Comparison of ENCODE assay signal across 8 mouse cellular contexts in genomic region chr14:45539659-45540468, GRCm38 (mm10). TPM values are rescaled to one million over a fixed set of nuclear protein-coding genes. Genes with fewer than 3 reads are reported as not detected.
A peak's percentile ranks its signal among the peaks of the same experiment; 100 is the strongest.
DNase-seq lines count a peak whose midpoint lies in the region; ATAC-seq and TF ChIP-seq lines count a peak whose summit lies in the region.

No protein-coding gene starts in this region.

- no peaks in the 10 kb centered on the region for H3K9me3 ChIP-seq in G1E (replicated peaks)
- H3K9me3 ChIP-seq in embryonic facial prominence, embryonic 15.5 days (replicated peaks), result no peaks in the 10 kb centered on the region
- no peaks in the 10 kb centered on the region for H3K9me3 ChIP-seq in heart, embryonic 12.5 days (replicated peaks)
- H3K9me3 ChIP-seq in kidney, embryonic 16.5 days (ENCODE audit: low read length), result no peaks in the 10 kb centered on the region
- no peaks in the 10 kb centered on the region for H3K9me3 ChIP-seq in liver, embryonic 15.5 days (replicated peaks)

- no peak overlapping the region for H3K9ac ChIP-seq in embryonic facial prominence, embryonic 15.5 days
- no peak overlapping the region for H3K9ac ChIP-seq in heart, embryonic 12.5 days
- 0 out of 2 replicates have a peak overlapping the region, but pooled peaks have one; percentile 24 for H3K9ac ChIP-seq in kidney, embryonic 16.5 days (replicated peaks; ENCODE audit: low read length)
- H3K9ac ChIP-seq in liver, embryonic 15.5 days, result no peak overlapping the region

- no peak overlapping the region for H3K27ac ChIP-seq in embryonic facial prominence, embryonic 15.5 days (replicated peaks)
- peak overlapping the region; percentile 76 for H3K27ac ChIP-seq in heart, embryonic 12.5 days (ENCODE audit: poor library complexity, severe bottlenecking)
- H3K27ac ChIP-seq in kidney, embryonic 16.5 days (ENCODE audit: low read length), result peak overlapping the region; percentile 83
- no peak overlapping the region for H3K27ac ChIP-seq in liver, embryonic 15.5 days (replicated peaks)
- H3K27ac ChIP-seq in olfactory bulb, adult 2 months (ENCODE audit: insufficient read depth, low read depth, low read length), result no peak overlapping the region

- peak; percentile 30 for DNase-seq in G1E (ENCODE audit: low spot score)
- DNase-seq in brain, adult 2 months (ENCODE audit: low read depth, low spot score), result peak; percentile 84
- DNase-seq in yolk sac, embryonic 10.5 days (ENCODE audit: low spot score), result peak; percentile 61

- TF ChIP-seq CTCF in G1E (IDR thresholded peaks at IDR 0.05; ENCODE audit: low read depth, low read length), result peak; percentile 79
- peak; percentile 54 for TF ChIP-seq CTCF in olfactory bulb, adult 2 months (IDR thresholded peaks at IDR 0.05; ENCODE audit: insufficient read depth, low read depth, low read length)

- ATAC-seq in G1E (ENCODE audit: extremely low read depth, insufficient number of reproducible peaks, low FRiP score, poor library complexity, severe bottlenecking), result no peak
- ATAC-seq in embryonic facial prominence, embryonic 15.5 days (ENCODE audit: insufficient number of reproducible peaks, low FRiP score, low TSS enrichment, low read depth), result peak; percentile 60
- ATAC-seq in heart, embryonic 12.5 days (ENCODE audit: insufficient number of reproducible peaks, low FRiP score), result peak; percentile 89
- ATAC-seq in kidney, embryonic 16.5 days (ENCODE audit: low FRiP score, low TSS enrichment), result peak; percentile 72
- peak; percentile 58; the same call in 1 of the 2 replicates for ATAC-seq in liver, embryonic 15.5 days (ENCODE audit: insufficient read depth)

- H3K4me2 ChIP-seq in embryonic facial prominence, embryonic 15.5 days (replicated peaks), result no peak overlapping the region
- peak overlapping the region; percentile 32 for H3K4me2 ChIP-seq in heart, embryonic 12.5 days
- no peak overlapping the region for H3K4me2 ChIP-seq in kidney, embryonic 16.5 days (replicated peaks; ENCODE audit: low read depth, low read length)
- no peak overlapping the region for H3K4me2 ChIP-seq in liver, embryonic 15.5 days

- no peaks in the 10 kb centered on the region for H3K36me3 ChIP-seq in G1E (replicated peaks)
- H3K36me3 ChIP-seq in embryonic facial prominence, embryonic 15.5 days, result no peaks in the 10 kb centered on the region
- no peaks in the 10 kb centered on the region for H3K36me3 ChIP-seq in heart, embryonic 12.5 days
- no peaks in the 10 kb centered on the region for H3K36me3 ChIP-seq in kidney, embryonic 16.5 days (ENCODE audit: insufficient read depth, low read length)
- no peaks in the 10 kb centered on the region for H3K36me3 ChIP-seq in liver, embryonic 15.5 days (replicated peaks)

- H3K4me1 ChIP-seq in G1E (ENCODE audit: insufficient read depth, low read depth, low read length), result peaks cover 17% of the 10 kb centered on the region
- H3K4me1 ChIP-seq in embryonic facial prominence, embryonic 15.5 days, result peaks cover 9% of the 10 kb centered on the region; the same call in 1 of the 2 replicates
- peaks cover 7% of the 10 kb centered on the region for H3K4me1 ChIP-seq in heart, embryonic 12.5 days (replicated peaks)
- H3K4me1 ChIP-seq in kidney, embryonic 16.5 days (ENCODE audit: insufficient read depth, low read length), result 0 out of 2 replicates have a peak, but pooled peaks cover 4% of the 10 kb centered on the region
- H3K4me1 ChIP-seq in liver, embryonic 15.5 days (replicated peaks), result peaks cover 3% of the 10 kb centered on the region; the same call in 1 of the 2 replicates
- peaks cover 3% of the 10 kb centered on the region; the same call in 1 of the 2 replicates for H3K4me1 ChIP-seq in olfactory bulb, adult 2 months (ENCODE audit: control insufficient read depth, insufficient read depth, low read length)

- 25% methylated on average over 12 of the region's 12 CpGs for WGBS in embryonic facial prominence, embryonic 15.5 days
- WGBS in heart, embryonic 12.5 days, result 29% methylated on average over 12 of the region's 12 CpGs
- WGBS in kidney, embryonic 16.5 days, result 30% methylated on average over 12 of the region's 12 CpGs
- 28% methylated on average over 12 of the region's 12 CpGs for WGBS in liver, embryonic 15.5 days (ENCODE audit: insufficient replicate concordance)
- 20% methylated on average over 12 of the region's 12 CpGs for WGBS in olfactory bulb, adult 2 months

- TF ChIP-seq POLR2A in olfactory bulb, adult 2 months (IDR thresholded peaks at IDR 0.05; ENCODE audit: insufficient read depth, low read depth, low read length), result no peak

- no peak overlapping the region for H3K4me3 ChIP-seq in G1E (ENCODE audit: low read depth, low read length)
- H3K4me3 ChIP-seq in embryonic facial prominence, embryonic 15.5 days (replicated peaks), result no peak overlapping the region
- no peak overlapping the region for H3K4me3 ChIP-seq in heart, embryonic 12.5 days
- H3K4me3 ChIP-seq in kidney, embryonic 16.5 days (ENCODE audit: low read length), result no peak overlapping the region
- no peak overlapping the region for H3K4me3 ChIP-seq in liver, embryonic 15.5 days (replicated peaks)
- no peak overlapping the region for H3K4me3 ChIP-seq in olfactory bulb, adult 2 months (ENCODE audit: insufficient read depth, low read depth, low read length)

- peaks cover 31% of the 10 kb centered on the region for H3K27me3 ChIP-seq in G1E (ENCODE audit: insufficient read depth, low read length)
- no peaks in the 10 kb centered on the region for H3K27me3 ChIP-seq in embryonic facial prominence, embryonic 15.5 days
- H3K27me3 ChIP-seq in heart, embryonic 12.5 days (replicated peaks), result no peaks in the 10 kb centered on the region
- no peaks in the 10 kb centered on the region for H3K27me3 ChIP-seq in kidney, embryonic 16.5 days (ENCODE audit: insufficient read depth, low read length)
- H3K27me3 ChIP-seq in liver, embryonic 15.5 days, result no peaks in the 10 kb centered on the region

RNA-seq across cellular contexts. Expression of gene Fermt2, which starts 9.9 kb away (rescaled TPM):
- not detected in 2 replicates for total RNA-seq in G1E (2014; fragmentation: Nextera tagmentation)
- 0.17 and 0.60 TPM in 2 replicates for total RNA-seq in G1E (2017)
- polyA plus RNA-seq in G1E (2012), result not detected in 2 replicates
- 136 and 150 TPM in 2 replicates for polyA plus RNA-seq in embryonic facial prominence, embryonic 15.5 days (2015; fragmentation: Nextera tagmentation; extraction: Ambion mirVana)
- 191 and 206 TPM in 2 replicates for polyA plus RNA-seq in heart, embryonic 12.5 days (2016; fragmentation: Nextera tagmentation; extraction: Ambion mirVana)
- polyA plus RNA-seq in kidney, embryonic 16.5 days (2015; fragmentation: Nextera tagmentation; extraction: Ambion mirVana), result 164 and 176 TPM in 2 replicates
- 31.1 and 32.9 TPM in 2 replicates for polyA plus RNA-seq in liver, embryonic 15.5 days (2015; fragmentation: Nextera tagmentation; extraction: Ambion mirVana)
- 298 TPM in 1 of 2 replicates, not detected in the other for polyA plus RNA-seq in olfactory bulb, adult 2 months (2012; ENCODE audit: insufficient read depth, insufficient read length, low replicate concordance, missing spikeins)

Comparison
In these comparisons a context has a peak if more than half of its experiments do, and no peak if none do; other contexts are left out.
1. DNase-seq: peak in every context shown above with its lines; median percentile 84 in brain, adult 2 months; 61 in yolk sac, embryonic 10.5 days; 30 in G1E.
2. H3K27ac ChIP-seq: peak in heart, embryonic 12.5 days (single experiment) and kidney, embryonic 16.5 days (single experiment); none in embryonic facial prominence, embryonic 15.5 days (single experiment), liver, embryonic 15.5 days (single experiment) and olfactory bulb, adult 2 months (single experiment).